Mouse (Mus musculus): ENCODE results near the gene Gm4559. TPM values are rescaled to one million over a fixed set of nuclear protein-coding genes. Genes with fewer than 3 reads are reported as not detected.
"Not testable (repeated sequence)": the region's sequence is repeated elsewhere in the genome, so short reads cannot be mapped to it uniquely, and the experiment has no call there.

The Gm4559 gene
- total RNA-seq, 1 experiment, result not detected

DNA sequence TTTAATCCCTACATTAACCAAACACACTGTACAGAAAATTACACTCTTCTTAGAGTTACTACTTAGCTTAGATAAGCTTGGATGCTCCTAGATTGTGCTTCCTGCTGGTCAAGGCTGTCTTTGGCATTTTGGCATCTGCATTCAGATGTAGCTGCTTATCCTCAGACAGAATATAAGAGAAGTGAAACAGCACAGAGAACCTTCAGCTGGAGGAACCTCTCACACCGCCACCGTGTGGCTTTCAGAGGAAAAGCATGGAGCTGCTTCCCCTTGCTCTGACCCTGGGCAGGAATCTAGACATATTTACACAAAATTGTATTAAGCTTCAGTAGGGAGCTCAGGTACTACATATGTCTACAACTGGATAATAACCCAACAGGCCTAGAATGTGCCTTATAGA, 18.6 kb downstream of the Gm4559 start:
- TF ChIP-seq HCFC1 (IDR thresholded peaks at IDR 0.05; ENCODE audit: borderline replicate concordance, insufficient read depth, low read length) (no peak), MAFK (IDR thresholded peaks at IDR 0.05; ENCODE audit: insufficient read depth, low read depth, low read length) (no peak), CHD2 (IDR thresholded peaks at IDR 0.05; ENCODE audit: low read depth, low read length) (no peak), ZC3H11A (IDR thresholded peaks at IDR 0.05; ENCODE audit: borderline replicate concordance, low read depth, low read length) (no peak), ZNF384 (IDR thresholded peaks at IDR 0.05; ENCODE audit: low read depth, low read length) (no peak)
- in situ Hi-C loops (cut with MboI; ENCODE audit: low sequenced_read_pairs in 2 of 2, unreplicated experiment in 2 of 2), result loop anchor here in 1 of 2 experiments (10.0 kb wide), 1 partner anchor 111 kb away; the partner anchor contains the start of gene Gm45337
- DNase-seq (ENCODE audit: low read depth, low spot score), result no peak
- Histone ChIP-seq H3K27ac (ENCODE audit: insufficient read depth, low read depth, low read length, poor library complexity, severe bottlenecking) (no peak overlapping the region), H3K9ac (ENCODE audit: insufficient read depth, low read depth, low read length, poor library complexity, severe bottlenecking) (no peak overlapping the region), H3K4me3 (ENCODE audit: insufficient read depth in 1 of 2, low read depth in 1 of 2, low read length in 2 of 2, poor library complexity in 1 of 2, severe bottlenecking in 1 of 2) (no peak overlapping the region), H3K4me1 (ENCODE audit: control insufficient read depth in 2 of 2, insufficient read depth in 2 of 2, low read length in 2 of 2, poor library complexity in 1 of 2) (no peaks in the 10 kb centered on the region), H3K9me3 (ENCODE audit: control insufficient read depth, insufficient read depth, low read depth, low read length) (no peaks in the 10 kb centered on the region), H3K36me3 (ENCODE audit: control insufficient read depth, insufficient read depth, low read length, poor library complexity, severe bottlenecking) (no peaks in the 10 kb centered on the region)

DNA sequence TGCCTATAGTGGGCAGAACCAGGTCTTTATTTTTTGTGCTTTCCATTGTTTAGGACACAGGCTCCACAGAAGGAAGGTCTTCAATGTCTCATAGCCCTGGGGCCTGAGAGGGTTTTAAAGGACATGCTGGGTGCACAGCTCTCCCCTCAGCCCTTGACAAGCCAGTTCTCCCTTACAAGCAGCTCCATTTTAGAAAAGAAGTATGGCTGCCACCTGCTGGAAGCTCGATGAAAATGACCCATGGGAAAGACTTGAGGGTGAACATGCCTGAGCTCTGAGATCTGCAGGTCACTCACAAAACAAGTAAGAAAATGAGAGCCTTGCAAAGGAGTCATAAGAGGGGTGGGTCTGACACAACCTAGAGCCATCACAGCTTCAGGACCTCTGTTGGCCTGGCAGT, 24.3 kb downstream of the Gm4559 start:
- no peak overlapping the region for H3K4me3 ChIP-seq (ENCODE audit: insufficient read depth in 1 of 2, low read depth in 1 of 2, low read length in 2 of 2, poor library complexity in 1 of 2, severe bottlenecking in 1 of 2)
- TF ChIP-seq ZC3H11A (IDR thresholded peaks at IDR 0.05; ENCODE audit: borderline replicate concordance, low read depth, low read length) (peak; percentile 70; the same call in 1 of the 2 replicates), MAFK (IDR thresholded peaks at IDR 0.05; ENCODE audit: insufficient read depth, low read depth, low read length) (no peak), HCFC1 (IDR thresholded peaks at IDR 0.05; ENCODE audit: borderline replicate concordance, insufficient read depth, low read length) (no peak)
- H3K36me3 ChIP-seq (ENCODE audit: control insufficient read depth, insufficient read depth, low read length, poor library complexity, severe bottlenecking), result no peaks in the 10 kb centered on the region
- DNase-seq (ENCODE audit: low read depth, low spot score), result peak; percentile 47
- in situ Hi-C loops (cut with MboI; ENCODE audit: low sequenced_read_pairs in 2 of 2, unreplicated experiment in 2 of 2), result loop anchor here in 1 of 2 experiments (10.0 kb wide), 1 partner anchor 105 kb away; the partner anchor contains the start of gene Gm45337
- no peaks in the 10 kb centered on the region for H3K9me3 ChIP-seq (ENCODE audit: control insufficient read depth, insufficient read depth, low read depth, low read length)
- no peaks in the 10 kb centered on the region for H3K4me1 ChIP-seq (ENCODE audit: control insufficient read depth in 2 of 2, insufficient read depth in 2 of 2, low read length in 2 of 2, poor library complexity in 1 of 2)
- no peak overlapping the region for H3K9ac ChIP-seq (ENCODE audit: insufficient read depth, low read depth, low read length, poor library complexity, severe bottlenecking)
- H3K27ac ChIP-seq (ENCODE audit: insufficient read depth, low read depth, low read length, poor library complexity, severe bottlenecking), result no peak overlapping the region

DNA sequence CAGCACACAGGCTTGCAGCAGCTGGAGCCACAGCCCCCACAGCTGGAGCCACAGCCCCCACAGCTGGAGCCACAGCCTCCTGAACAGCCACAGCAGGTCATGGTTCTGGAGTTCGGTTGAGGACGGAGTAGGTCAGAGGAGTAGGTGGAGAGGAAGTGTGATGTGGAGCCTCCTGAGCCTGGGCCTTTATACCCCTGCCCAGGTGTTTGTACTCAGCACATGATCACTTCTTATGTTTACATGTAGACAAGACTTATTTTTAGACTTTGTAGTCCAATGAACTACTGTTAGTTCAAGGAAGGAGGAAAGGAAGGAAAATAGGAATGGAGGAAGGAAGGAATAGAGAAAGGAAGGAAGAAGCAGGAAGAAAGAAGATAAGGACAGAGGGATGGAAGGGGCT, 33.2 kb downstream of the Gm4559 start, which contains the start of gene Gm40460:
TSS of gene Gm40460 (minus strand) at position 101 of the 400 bp plus-strand sequence.
- Histone ChIP-seq H3K4me3 (ENCODE audit: insufficient read depth in 1 of 2, low read depth in 1 of 2, low read length in 2 of 2, poor library complexity in 1 of 2, severe bottlenecking in 1 of 2) (no peak within 1 kb of the TSS), H3K9ac (ENCODE audit: insufficient read depth, low read depth, low read length, poor library complexity, severe bottlenecking) (no peak within 1 kb of the TSS), H3K27ac (ENCODE audit: insufficient read depth, low read depth, low read length, poor library complexity, severe bottlenecking) (no peak within 1 kb of the TSS), H3K36me3 (ENCODE audit: control insufficient read depth, insufficient read depth, low read length, poor library complexity, severe bottlenecking) (no peaks in the 10 kb centered on the region), H3K9me3 (ENCODE audit: control insufficient read depth, insufficient read depth, low read depth, low read length) (no peaks in the 10 kb centered on the region; the same call in 1 of the 2 replicates), H3K4me1 (ENCODE audit: control insufficient read depth in 2 of 2, insufficient read depth in 2 of 2, low read length in 2 of 2, poor library complexity in 1 of 2) (no peaks in the 10 kb centered on the region)
- DNase-seq (ENCODE audit: low read depth, low spot score), result no peak
- in situ Hi-C loops (cut with MboI; ENCODE audit: low sequenced_read_pairs in 2 of 2, unreplicated experiment in 2 of 2), result no loop called here
- TF ChIP-seq ZNF384 (IDR thresholded peaks at IDR 0.05; ENCODE audit: low read depth, low read length), result no peak
- TF ChIP-seq HCFC1 (IDR thresholded peaks at IDR 0.05; ENCODE audit: borderline replicate concordance, insufficient read depth, low read length), result no peak
- TF ChIP-seq ZC3H11A (IDR thresholded peaks at IDR 0.05; ENCODE audit: borderline replicate concordance, low read depth, low read length), result no peak
- TF ChIP-seq MAFK (IDR thresholded peaks at IDR 0.05; ENCODE audit: insufficient read depth, low read depth, low read length), result no peak
- no peak for TF ChIP-seq CHD2 (IDR thresholded peaks at IDR 0.05; ENCODE audit: low read depth, low read length)

DNA sequence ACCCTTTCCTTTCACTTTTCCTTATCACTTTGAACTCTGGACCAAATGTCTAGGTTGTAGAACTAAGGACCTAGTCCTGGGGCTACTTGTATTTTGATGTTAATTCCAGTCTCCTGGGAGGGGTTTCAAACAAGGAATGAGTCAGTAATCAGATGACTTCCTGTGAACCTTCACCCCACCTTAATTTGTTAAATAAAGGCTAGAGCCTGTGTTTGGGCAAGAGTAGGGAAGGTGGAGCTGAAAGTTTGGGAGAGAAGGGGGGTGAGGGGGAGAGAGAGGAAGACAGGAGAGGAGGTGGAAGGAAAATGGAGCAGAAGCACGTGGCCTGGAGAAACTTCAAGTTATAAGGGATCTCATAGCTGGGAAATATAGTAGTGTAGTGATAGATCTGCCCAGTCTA, 42.6 kb downstream of the Gm4559 start:
- Histone ChIP-seq H3K27ac (ENCODE audit: insufficient read depth, low read depth, low read length, poor library complexity, severe bottlenecking) (no peak overlapping the region; the same call in 1 of the 2 replicates), H3K4me3 (ENCODE audit: insufficient read depth in 1 of 2, low read depth in 1 of 2, low read length in 2 of 2, poor library complexity in 1 of 2, severe bottlenecking in 1 of 2) (no peak overlapping the region), H3K9me3 (ENCODE audit: control insufficient read depth, insufficient read depth, low read depth, low read length) (0 out of 2 replicates have a peak, but pooled peaks cover 2% of the 10 kb centered on the region), H3K36me3 (ENCODE audit: control insufficient read depth, insufficient read depth, low read length, poor library complexity, severe bottlenecking) (no peaks in the 10 kb centered on the region), H3K9ac (ENCODE audit: insufficient read depth, low read depth, low read length, poor library complexity, severe bottlenecking) (no peak overlapping the region), H3K4me1 (ENCODE audit: control insufficient read depth in 2 of 2, insufficient read depth in 2 of 2, low read length in 2 of 2, poor library complexity in 1 of 2) (peaks cover 5 to 10% of the 10 kb centered on the region in 2 experiments; a peak in 3 of 4 replicates)
- in situ Hi-C loops (cut with MboI; ENCODE audit: low sequenced_read_pairs in 2 of 2, unreplicated experiment in 2 of 2), result no loop called here
- DNase-seq (ENCODE audit: low read depth, low spot score), result peak; percentile 65
- TF ChIP-seq ZNF384 (IDR thresholded peaks at IDR 0.05; ENCODE audit: low read depth, low read length) (no peak), HCFC1 (IDR thresholded peaks at IDR 0.05; ENCODE audit: borderline replicate concordance, insufficient read depth, low read length) (no peak), CHD2 (IDR thresholded peaks at IDR 0.05; ENCODE audit: low read depth, low read length) (no peak), MAFK (IDR thresholded peaks at IDR 0.05; ENCODE audit: insufficient read depth, low read depth, low read length) (no peak), ZC3H11A (IDR thresholded peaks at IDR 0.05; ENCODE audit: borderline replicate concordance, low read depth, low read length) (no peak)

DNA sequence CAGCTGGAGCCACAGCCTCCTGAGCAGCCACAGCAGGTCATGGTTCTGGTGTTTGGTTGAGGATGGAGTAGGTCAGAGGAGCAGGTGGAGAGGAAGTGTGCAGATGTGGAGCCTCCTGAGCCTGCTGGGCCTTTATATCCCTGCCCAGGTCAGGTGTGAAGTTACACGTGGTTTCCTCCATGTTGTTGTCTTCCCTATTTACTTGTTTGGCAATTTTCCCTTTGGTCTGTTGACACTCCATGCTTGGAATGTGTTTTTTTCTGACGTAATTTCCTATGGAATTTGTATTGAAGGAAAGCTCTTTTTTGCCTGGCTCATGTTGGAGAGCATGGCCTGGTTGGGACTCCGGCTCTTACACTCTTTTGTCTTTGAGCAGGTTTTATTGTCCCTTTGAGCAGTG, 44.3 kb downstream of the Gm4559 start, which contains the start of gene Krtap5-5:
TSS of gene Krtap5-5 (minus strand) at position 101 of the 400 bp plus-strand sequence.
- H3K9me3 ChIP-seq (ENCODE audit: control insufficient read depth, insufficient read depth, low read depth, low read length); DNase-seq (ENCODE audit: low read depth, low spot score); H3K9ac ChIP-seq (ENCODE audit: insufficient read depth, low read depth, low read length, poor library complexity, severe bottlenecking); H3K4me3 ChIP-seq (ENCODE audit: insufficient read depth in 1 of 2, low read depth in 1 of 2, low read length in 2 of 2, poor library complexity in 1 of 2, severe bottlenecking in 1 of 2); in situ Hi-C loops (cut with MboI; ENCODE audit: low sequenced_read_pairs in 2 of 2, unreplicated experiment in 2 of 2); H3K27ac ChIP-seq (ENCODE audit: insufficient read depth, low read depth, low read length, poor library complexity, severe bottlenecking); H3K4me1 ChIP-seq (ENCODE audit: control insufficient read depth in 2 of 2, insufficient read depth in 2 of 2, low read length in 2 of 2, poor library complexity in 1 of 2); H3K36me3 ChIP-seq (ENCODE audit: control insufficient read depth, insufficient read depth, low read length, poor library complexity, severe bottlenecking): not testable (repeated sequence)

All from ES-E14 (cell line).